In the genomic region with DNA sequence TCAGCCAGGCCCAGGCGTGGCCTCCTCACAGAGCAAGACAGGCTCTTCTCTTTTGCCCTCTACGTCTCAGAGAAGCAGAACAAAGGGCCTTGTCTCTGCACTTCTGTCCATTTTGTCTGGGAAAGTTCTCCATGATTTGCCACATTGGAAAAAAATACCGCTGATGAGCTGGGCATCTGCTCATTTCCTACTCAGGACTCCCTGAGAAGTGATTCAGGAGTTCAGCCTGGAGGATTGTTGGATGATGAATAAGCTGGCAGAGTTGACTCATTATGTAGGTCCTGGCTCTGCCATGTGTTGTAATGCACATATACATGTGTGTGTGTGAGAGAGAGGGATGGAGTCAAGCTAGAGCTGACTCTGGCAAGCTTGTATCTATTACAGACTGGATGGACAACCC, we compare ENCODE assay signal across 16 mouse cellular contexts.
"Had no signal": no experiment of that assay in that cellular context is flagged by ENCODE, and none has a peak within 500 bp of the region (broad histone marks: within the 10 kb centered on the region; RNA-seq: fewer than 3 reads in every experiment).

No protein-coding gene starts in this region.

- H3K27ac ChIP-seq: limb, embryonic 12.5 days; liver, embryonic 15.5 days; midbrain, embryonic 13.5 days; neural tube, embryonic 13.5 days had no signal

- H3K27me3 ChIP-seq: limb, embryonic 12.5 days; liver, embryonic 15.5 days; midbrain, embryonic 13.5 days; neural tube, embryonic 13.5 days had no signal

- H3K36me3 ChIP-seq: liver, embryonic 15.5 days had no signal

- H3K9me3 ChIP-seq: limb, embryonic 12.5 days; liver, embryonic 15.5 days; midbrain, embryonic 13.5 days; neural tube, embryonic 13.5 days had no signal

- H3K9ac ChIP-seq: limb, embryonic 12.5 days; liver, embryonic 15.5 days; midbrain, embryonic 13.5 days; neural tube, embryonic 13.5 days had no signal

- H3K4me3 ChIP-seq: limb, embryonic 12.5 days; liver, embryonic 15.5 days; midbrain, embryonic 13.5 days; neural tube, embryonic 13.5 days had no signal

- H3K4me2 ChIP-seq: limb, embryonic 12.5 days; liver, embryonic 15.5 days; midbrain, embryonic 13.5 days; neural tube, embryonic 13.5 days had no signal

- ATAC-seq: intestine, postnatal 0 days; lung, postnatal 0 days; midbrain, embryonic 13.5 days had no signal

- DNase-seq: kidney, adult 8-10 months; kidney, postnatal 25 days; liver; lung, adult 2 months; lung, postnatal 36 days; retina, postnatal 1 day; right cerebral cortex, postnatal 4 days; spleen, adult 18-20 months; thymus, adult 18-20 months; thymus, postnatal 14 days had no signal
